Mouse (Mus musculus): ENCODE measurements around the gene Dlgap1. TPM values are rescaled to one million over a fixed set of nuclear protein-coding genes. Genes with fewer than 3 reads are reported as not detected.
A peak's percentile ranks its signal among the peaks of the same experiment; 100 is the strongest.

Gene Dlgap1
- total RNA-seq (2021), result 100 to 1,000 TPM; 196 to 203 TPM

- DNase-seq (ENCODE audit: extremely low spot score in 1 of 2, low spot score in 2 of 2), result peak; percentile 63 to 84
- intact Hi-C loops (cut with DNase I), result loop anchor here (5.0 kb wide), 2 partner anchors 197 to 362 kb away; no protein-coding TSS in a partner anchor
Observed at GRCm38 (mm10) chr17:69969021-69969815, at the start of gene Dlgap1. Gene Dlgap1, plus strand, starts transcription at chr17:69969073.

- intact Hi-C loops (cut with DNase I), result no loop called here
- DNase-seq (ENCODE audit: extremely low spot score in 1 of 2, low spot score in 2 of 2), result no peak
Observed at GRCm38 (mm10) chr17:69954936-69955335, 13.9 kb upstream of the Dlgap1 start.

- DNase-seq (ENCODE audit: extremely low spot score in 1 of 2, low spot score in 2 of 2), result peak; percentile 36 to 57
- intact Hi-C loops (cut with DNase I), result loop anchor here (5.0 kb wide), 3 partner anchors 198 to 372 kb away; no protein-coding TSS in a partner anchor
Observed at GRCm38 (mm10) chr17:69969816-69970750, 1.2 kb downstream of the Dlgap1 start.

GRCm38 (mm10) chr17:69973081-69973480 is 4.2 kb downstream of the Dlgap1 start:
- intact Hi-C loops (cut with DNase I), result loop anchor here (5.0 kb wide), 1 partner anchor 369 kb away; no protein-coding TSS in a partner anchor
- no peak for DNase-seq (ENCODE audit: extremely low spot score in 1 of 2, low spot score in 2 of 2)

- DNase-seq (ENCODE audit: extremely low spot score in 1 of 2, low spot score in 2 of 2), result no peak
- intact Hi-C loops (cut with DNase I), result loop anchor here (5.0 kb wide), 1 partner anchor 368 kb away; no protein-coding TSS in a partner anchor
Observed at GRCm38 (mm10) chr17:69973991-69974390, 5.1 kb downstream of the Dlgap1 start.

- no peak for DNase-seq (ENCODE audit: extremely low spot score in 1 of 2, low spot score in 2 of 2)
Observed at GRCm38 (mm10) chr17:69982236-69982923, 13.5 kb downstream of the Dlgap1 start.

GRCm38 (mm10) chr17:69996406-69996805 is 27.5 kb downstream of the Dlgap1 start:
- intact Hi-C loops (cut with DNase I), result no loop called here

More at GRCm38 (mm10) chr17:69982236-69982923, 13.5 kb downstream of the Dlgap1 start:
- intact Hi-C loops (cut with DNase I), result no loop called here

GRCm38 (mm10) chr17:70002026-70002425 is 33.2 kb downstream of the Dlgap1 start:
- intact Hi-C loops (cut with DNase I), result no loop called here
- no peak for DNase-seq (ENCODE audit: extremely low spot score in 1 of 2, low spot score in 2 of 2)

More at GRCm38 (mm10) chr17:69996406-69996805, 27.5 kb downstream of the Dlgap1 start:
- DNase-seq (ENCODE audit: extremely low spot score in 1 of 2, low spot score in 2 of 2), result no peak

- intact Hi-C loops (cut with DNase I), result no loop called here
- DNase-seq (ENCODE audit: extremely low spot score in 1 of 2, low spot score in 2 of 2), result no peak
Observed at GRCm38 (mm10) chr17:70004628-70005027, 35.8 kb downstream of the Dlgap1 start.

- intact Hi-C loops (cut with DNase I), result no loop called here
- DNase-seq (ENCODE audit: extremely low spot score in 1 of 2, low spot score in 2 of 2), result no peak
Observed at GRCm38 (mm10) chr17:70007607-70008006, 38.7 kb downstream of the Dlgap1 start.

- intact Hi-C loops (cut with DNase I), result no loop called here
- no peak for DNase-seq (ENCODE audit: extremely low spot score in 1 of 2, low spot score in 2 of 2)
Observed at GRCm38 (mm10) chr17:70016511-70016910, 47.6 kb downstream of the Dlgap1 start.

- intact Hi-C loops (cut with DNase I), result no loop called here
- no peak for DNase-seq (ENCODE audit: extremely low spot score in 1 of 2, low spot score in 2 of 2)
Observed at GRCm38 (mm10) chr17:70020376-70020775, 51.5 kb downstream of the Dlgap1 start.

GRCm38 (mm10) chr17:70022618-70023017 is 53.7 kb downstream of the Dlgap1 start:
- no peak for DNase-seq (ENCODE audit: extremely low spot score in 1 of 2, low spot score in 2 of 2)
- intact Hi-C loops (cut with DNase I), result no loop called here

GRCm38 (mm10) chr17:70034862-70035261 is 66.0 kb downstream of the Dlgap1 start:
- intact Hi-C loops (cut with DNase I), result no loop called here
- peak in 1 of 2 experiments; percentile 17 for DNase-seq (ENCODE audit: extremely low spot score in 1 of 2, low spot score in 2 of 2)

- DNase-seq (ENCODE audit: extremely low spot score in 1 of 2, low spot score in 2 of 2), result peak in 1 of 2 experiments; percentile 29
Observed at GRCm38 (mm10) chr17:70040751-70041430, 72.0 kb downstream of the Dlgap1 start.

GRCm38 (mm10) chr17:70068281-70068680 is 99.4 kb downstream of the Dlgap1 start:
- no peak for DNase-seq (ENCODE audit: extremely low spot score in 1 of 2, low spot score in 2 of 2)
- intact Hi-C loops (cut with DNase I), result no loop called here

More at GRCm38 (mm10) chr17:70040751-70041430, 72.0 kb downstream of the Dlgap1 start:
- intact Hi-C loops (cut with DNase I), result no loop called here

GRCm38 (mm10) chr17:70072066-70072465 is 103.2 kb downstream of the Dlgap1 start:
- DNase-seq (ENCODE audit: extremely low spot score in 1 of 2, low spot score in 2 of 2), result no peak
- intact Hi-C loops (cut with DNase I), result no loop called here

- intact Hi-C loops (cut with DNase I), result no loop called here
- DNase-seq (ENCODE audit: extremely low spot score in 1 of 2, low spot score in 2 of 2), result no peak
Observed at GRCm38 (mm10) chr17:70088220-70088619, 119.3 kb downstream of the Dlgap1 start.

Measured in left cerebral cortex, postnatal 10 days (tissue).